Mouse (Mus musculus) ES-Bruce4 (cell line): Measurements from ENCODE around the gene Hspa12b. TPM values are rescaled to one million over a fixed set of nuclear protein-coding genes. Genes with fewer than 3 reads are reported as not detected.

Experiments
- H3K27ac ChIP-seq: 2 replicates; pipeline ENCODE4 v1.5.1; 2012; ENCODE audit warnings: low read length, inconsistent platforms; ENCODE audit not compliant: insufficient read depth
- H3K27me3 ChIP-seq: 2 replicates; pipeline ENCODE4 v1.6.1; 2012; ENCODE audit warnings: mild to moderate bottlenecking, low read length, inconsistent platforms; ENCODE audit not compliant: control insufficient read depth, poor library complexity, insufficient read depth, severe bottlenecking
- H3K36me3 ChIP-seq: 2 replicates; pipeline ENCODE4 v1.6.1; 2012; ENCODE audit warnings: inconsistent platforms, mild to moderate bottlenecking, low read length, moderate library complexity; ENCODE audit not compliant: control insufficient read depth, poor library complexity, insufficient read depth, severe bottlenecking
- H3K4me1 ChIP-seq: one replicate; pipeline ENCODE4 v1.8.1; 2011; ENCODE audit warnings: low read length; ENCODE audit not compliant: control insufficient read depth, insufficient read depth
- H3K4me3 ChIP-seq: 2 replicates; pipeline ENCODE4 v1.5.1; 2011; ENCODE audit warnings: low read depth, mild to moderate bottlenecking, low read length
- H3K9ac ChIP-seq: 2 replicates; pipeline ENCODE4 v1.6.1; 2012; ENCODE audit warnings: low read depth, mild to moderate bottlenecking, inconsistent platforms; ENCODE audit not compliant: poor library complexity, severe bottlenecking
- H3K9me3 ChIP-seq: replicated peaks from 2 replicates; pipeline ENCODE4 v1.6.1; 2012; ENCODE audit warnings: mild to moderate bottlenecking, low read length, inconsistent platforms; ENCODE audit not compliant: control insufficient read depth, poor library complexity, insufficient read depth, severe bottlenecking
- CTCF ChIP-seq: IDR thresholded peaks from one replicate; pipeline ENCODE4 v1.8.1; 2011; ENCODE audit warnings: low read depth, low read length
- EP300 ChIP-seq: IDR thresholded peaks from 2 replicates; pipeline ENCODE4 v1.6.1; 2011; ENCODE audit warnings: low read depth, low read length; ENCODE audit not compliant: insufficient read depth
- POLR2A ChIP-seq: IDR thresholded peaks from one replicate; pipeline ENCODE4 v1.8.1; 2011; ENCODE audit warnings: low read length; ENCODE audit not compliant: insufficient read depth
- polyA plus RNA-seq: library from polyadenylated mRNA; stranded (reverse); fragments of >200 nt; gene quantifications from 2 replicates; pipeline ENCODE4 v1.2.4, GENCODE M21; 2011; ENCODE audit warnings: low read depth; ENCODE audit not compliant: missing spikeins, insufficient read depth, insufficient read length

Hspa12b gene
- polyA plus RNA-seq, 1 experiment: 1.9 TPM

DNA sequence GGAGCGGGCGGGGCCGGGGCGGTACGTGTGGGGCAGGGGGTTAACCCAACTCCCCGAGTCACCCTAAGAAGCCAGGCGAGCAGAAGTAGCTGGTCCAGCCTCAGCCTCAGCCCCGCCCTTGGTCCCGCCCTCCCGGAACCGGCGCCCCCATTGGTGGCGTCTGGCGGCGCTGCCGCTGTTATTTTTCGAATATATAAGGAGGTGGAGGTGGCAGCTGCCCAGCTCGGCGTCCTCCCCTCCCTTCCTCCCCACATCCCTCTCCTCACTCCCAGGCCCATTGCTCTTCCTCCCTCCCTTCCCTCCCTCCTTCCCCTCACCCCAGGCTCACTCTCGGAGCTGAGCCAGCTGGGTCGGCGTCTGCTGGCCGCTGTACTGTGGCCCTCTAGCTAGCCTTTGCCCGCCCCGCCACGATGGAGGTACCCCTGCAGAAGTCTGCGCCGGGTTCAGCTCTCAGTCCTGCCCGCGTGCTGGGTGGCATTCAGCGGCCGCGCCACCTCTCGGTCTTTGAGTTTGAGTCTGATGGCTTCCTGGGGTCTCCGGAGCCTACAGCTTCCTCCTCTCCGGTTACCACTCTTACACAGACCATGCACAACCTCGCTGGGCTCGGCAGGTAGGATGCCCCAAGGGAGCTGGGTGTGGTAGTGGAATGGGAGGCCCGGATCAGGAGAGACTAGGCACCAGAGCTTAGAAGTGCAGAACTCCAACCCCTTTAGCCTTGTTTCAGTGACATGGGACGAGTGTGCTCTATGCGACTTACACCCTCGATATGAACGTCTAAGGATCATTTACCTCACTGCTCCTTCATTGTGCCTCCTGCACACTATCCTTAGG, 59.9 kb downstream of the Hspa12b start, which contains the start of the genes Cdc25b and Spef1:
Gene Cdc25b (plus strand): TSS at position 179 of the 831 bp plus-strand sequence.
Gene Spef1 (minus strand): TSS at position 512 of the 831 bp plus-strand sequence.
- Histone ChIP-seq H3K4me1 (peaks cover 3% of the 10 kb centered on the region), H3K4me3 (peak within 1 kb of the TSS; percentile 90)
- TF ChIP-seq CTCF (no peak), EP300 (no peak)

DNA sequence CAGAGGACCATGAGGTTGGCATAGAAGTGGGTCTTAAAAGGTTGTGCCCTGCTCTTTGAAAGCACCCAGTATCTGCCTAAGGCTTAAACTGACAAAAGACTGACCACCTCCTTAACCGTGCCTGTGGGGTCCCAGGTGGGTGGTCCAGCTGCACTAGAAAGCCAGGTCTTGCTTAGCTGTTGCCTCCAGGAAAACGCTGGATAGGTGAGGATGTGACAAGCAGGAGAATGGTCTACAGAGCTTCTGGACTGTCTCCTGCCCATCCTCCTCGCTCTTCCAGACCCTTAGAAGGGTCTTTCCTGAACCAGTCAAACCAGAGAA, 60.5 kb downstream of the Hspa12b start:
- H3K9me3 ChIP-seq: no peaks in the 10 kb centered on the region
- H3K27me3 ChIP-seq: no peaks in the 10 kb centered on the region
- no peak overlapping the region for H3K27ac ChIP-seq
- H3K36me3 ChIP-seq: no peaks in the 10 kb centered on the region
- peaks cover 3% of the 10 kb centered on the region for H3K4me1 ChIP-seq
- no peak for TF ChIP-seq CTCF
- no peak for TF ChIP-seq EP300
- no peak for TF ChIP-seq POLR2A
- peak overlapping the region; percentile 76 for H3K9ac ChIP-seq
- H3K4me3 ChIP-seq: peak overlapping the region; percentile 90

More for the DNA sequence above, 59.9 kb downstream of the Hspa12b start, which contains the start of the genes Cdc25b and Spef1:
- Histone ChIP-seq H3K9ac (peak within 1 kb of the TSS; percentile 76), H3K9me3 (no peaks in the 10 kb centered on the region), H3K27ac (no peak within 1 kb of the TSS), H3K36me3 (no peaks in the 10 kb centered on the region), H3K27me3 (no peaks in the 10 kb centered on the region)

DNA sequence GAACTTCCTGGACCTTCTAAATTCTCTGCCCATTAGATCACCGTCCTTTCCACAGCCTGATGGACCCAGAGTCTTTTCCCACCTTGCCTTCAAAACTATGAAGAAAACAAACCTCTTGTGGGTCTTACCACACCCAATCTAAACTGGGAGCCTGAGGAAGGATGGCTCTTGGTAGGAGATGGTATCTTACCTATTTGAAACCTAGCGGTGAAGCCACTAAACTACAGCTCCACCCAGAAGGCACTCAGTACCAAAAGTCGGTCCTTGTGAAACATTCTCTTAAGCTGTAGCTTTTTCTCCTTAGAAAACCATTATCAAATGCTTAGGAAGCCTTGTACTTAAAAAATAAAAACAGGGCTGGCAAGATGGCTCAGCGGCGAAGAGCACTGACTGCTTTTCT, 61.2 kb downstream of the Hspa12b start:
- Histone ChIP-seq H3K4me3 (no peak overlapping the region), H3K27ac (no peak overlapping the region), H3K4me1 (peaks cover 3% of the 10 kb centered on the region), H3K9ac (no peak overlapping the region), H3K36me3 (no peaks in the 10 kb centered on the region), H3K9me3 (no peaks in the 10 kb centered on the region), H3K27me3 (no peaks in the 10 kb centered on the region)
- TF ChIP-seq POLR2A (no peak), EP300 (no peak), CTCF (no peak)

DNA sequence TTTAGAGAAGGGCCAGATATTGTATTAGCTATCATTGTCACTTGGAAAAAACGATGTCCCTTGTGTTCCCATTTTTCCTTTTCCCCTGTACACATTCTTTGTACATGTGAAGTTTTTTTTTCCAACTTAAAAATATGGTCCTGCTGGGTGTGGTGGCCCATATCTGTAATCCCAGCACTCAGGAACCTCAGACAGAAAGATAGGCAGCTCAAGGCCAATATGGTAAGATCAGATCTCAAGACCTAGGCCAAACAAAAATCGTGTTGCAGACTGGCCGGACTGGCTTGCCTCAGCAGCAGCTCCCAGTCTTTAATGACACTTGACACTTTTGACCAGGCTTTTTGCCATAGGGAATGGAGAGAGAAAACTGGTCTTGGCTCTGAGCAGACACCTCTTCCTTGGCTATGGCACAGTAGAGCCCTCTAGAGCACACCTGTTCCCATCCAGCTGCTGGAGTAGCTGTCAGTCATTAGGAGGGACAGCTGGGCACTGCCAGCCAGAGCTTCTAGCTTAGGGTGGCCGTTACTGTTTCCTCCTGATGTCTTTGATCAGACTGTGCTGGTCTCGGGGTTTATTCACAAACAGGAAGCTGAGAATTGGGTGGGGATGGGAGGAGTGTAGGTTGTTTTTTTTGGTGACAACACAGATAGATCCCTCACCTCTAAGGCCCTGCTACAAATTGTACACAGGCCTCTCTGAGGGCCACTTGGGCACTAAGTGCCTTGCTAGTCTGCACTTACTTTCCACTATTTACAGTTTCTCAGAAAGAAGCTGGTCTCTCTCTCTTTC, 62.6 kb downstream of the Hspa12b start:
- TF ChIP-seq POLR2A: no peak
- no peak for TF ChIP-seq EP300
- TF ChIP-seq CTCF: no peak
- H3K4me1 ChIP-seq: peaks cover 3% of the 10 kb centered on the region
- no peaks in the 10 kb centered on the region for H3K27me3 ChIP-seq
- H3K4me3 ChIP-seq: no peak overlapping the region
- H3K9ac ChIP-seq: no peak overlapping the region
- no peaks in the 10 kb centered on the region for H3K9me3 ChIP-seq
- H3K36me3 ChIP-seq: no peaks in the 10 kb centered on the region
- H3K27ac ChIP-seq: no peak overlapping the region

DNA sequence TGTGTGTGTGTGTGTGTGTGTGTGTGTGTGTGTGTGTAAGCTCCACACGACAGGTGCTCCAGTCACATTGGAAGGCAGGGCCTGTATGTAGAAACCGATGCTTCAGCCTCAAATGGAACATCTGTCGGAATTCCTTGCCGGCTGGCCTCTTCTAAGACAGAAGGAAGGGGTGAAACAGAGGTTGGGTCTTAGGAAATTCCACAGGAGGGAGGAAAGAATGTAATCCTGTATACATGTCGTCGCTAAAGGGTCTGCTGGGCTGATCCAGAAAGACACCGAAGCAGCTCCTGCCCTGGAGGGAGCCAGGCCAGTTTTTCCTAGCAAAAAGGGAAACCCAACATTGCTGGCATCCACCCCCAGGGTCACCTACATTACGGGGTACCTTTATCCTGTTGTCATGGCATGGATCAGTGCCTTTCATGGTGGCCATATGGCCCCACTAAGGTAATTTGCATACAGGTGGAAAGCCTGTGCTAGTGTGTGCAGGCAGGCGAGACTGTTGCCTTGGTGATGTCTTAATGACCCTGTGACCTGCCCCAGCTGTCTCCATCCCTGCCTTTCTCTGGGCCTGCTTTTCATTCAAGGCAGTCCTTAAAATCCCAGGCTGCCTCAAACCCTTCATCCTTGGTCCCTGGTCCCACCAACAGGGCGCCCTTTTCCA, 63.4 kb downstream of the Hspa12b start:
- Histone ChIP-seq H3K4me1 (peaks cover 3% of the 10 kb centered on the region), H3K27ac (no peak overlapping the region), H3K4me3 (no peak overlapping the region), H3K27me3 (no peaks in the 10 kb centered on the region), H3K9me3 (no peaks in the 10 kb centered on the region), H3K36me3 (no peaks in the 10 kb centered on the region), H3K9ac (no peak overlapping the region)
- no peak for TF ChIP-seq POLR2A
- peak; percentile 56; the same call in 1 of the 2 replicates for TF ChIP-seq EP300
